Mouse (Mus musculus) midbrain, postnatal 0 days (tissue): ENCODE data around the gene Acly. TPM values are rescaled to one million over a fixed set of nuclear protein-coding genes. Genes with fewer than 3 reads are reported as not detected.

Experiments
- ATAC-seq: fragments of 200-750 bp; cut with Nextera tagmentation; 2 replicates; pipeline ENCODE4 v1.8.0; 2017; ENCODE audit warnings: moderate number of reproducible peaks, mild to moderate bottlenecking, moderate TSS enrichment, moderate library complexity; ENCODE audit not compliant: low FRiP score
- DNase-seq: peaks from one replicate; pipeline ENCODE4 v3.0.0-alpha.2; 2015; ENCODE audit warnings: low spot score
- H3K27ac ChIP-seq: fragments of 300-500 bp; sonication (generic); 2 replicates; pipeline ENCODE4 v1.5.1; 2014; ENCODE audit warnings: low read depth, mild to moderate bottlenecking, low read length, mixed read lengths
- H3K27me3 ChIP-seq: fragments of 300-500 bp; sonication (generic); 2 replicates; pipeline ENCODE4 v1.6.1; 2014; ENCODE audit warnings: low read length, control low read depth, mixed read lengths; ENCODE audit not compliant: insufficient read depth
- H3K36me3 ChIP-seq: fragments of 300-500 bp; sonication (generic); 2 replicates; pipeline ENCODE4 v1.6.1; 2014; ENCODE audit warnings: low read length, control low read depth, mixed read lengths; ENCODE audit not compliant: insufficient read depth
- H3K4me1 ChIP-seq: fragments of 300-500 bp; sonication (generic); 2 replicates; pipeline ENCODE4 v1.6.1; 2014; ENCODE audit warnings: mild to moderate bottlenecking, control low read depth, antibody characterized with exemption, low read length, mixed read lengths; ENCODE audit not compliant: insufficient read depth
- H3K4me2 ChIP-seq: fragments of 300-500 bp; sonication (generic); 2 replicates; pipeline ENCODE4 v1.6.1; 2014; ENCODE audit warnings: low read depth, mild to moderate bottlenecking, low read length, mixed read lengths; ENCODE audit not compliant: poor library complexity, severe bottlenecking
- H3K4me3 ChIP-seq: fragments of 300-500 bp; sonication (generic); 2 replicates; pipeline ENCODE4 v1.5.1; 2014; ENCODE audit warnings: low read depth, mild to moderate bottlenecking, low read length, moderate library complexity
- H3K9ac ChIP-seq: fragments of 300-500 bp; sonication (generic); replicated peaks from 2 replicates; pipeline ENCODE4 v1.6.1; 2014; ENCODE audit warnings: mild to moderate bottlenecking, low read length, moderate library complexity, mixed read lengths; ENCODE audit not compliant: poor library complexity, severe bottlenecking
- H3K9me3 ChIP-seq: fragments of 300-500 bp; sonication (generic); 2 replicates; pipeline ENCODE4 v1.6.1; 2016; ENCODE audit warnings: low read length, control low read depth
- CTCF ChIP-seq: IDR thresholded peaks from 2 replicates; pipeline ENCODE4 v1.5.1; 2016; ENCODE audit warnings: antibody characterized with exemption, mild to moderate bottlenecking
- WGBS: fragments of 180-500 bp; shearing (Covaris S2); extraction: QIAGEN DNeasy Blood & Tissue Kit; methylation state at CpG from one replicate; pipeline ENCODE4 v1.1.7; 2014; 5-methylcytosine and 5-hydroxymethylcytosine counted together
- polyA plus RNA-seq: library from polyadenylated mRNA; unstranded; fragments of >200 nt; fragmentation: Nextera tagmentation; extraction: Ambion mirVana; gene quantifications from 2 replicates; pipeline ENCODE4 v1.2.1, GENCODE M21; 2015
- total RNA-seq: library from RNA; depleted of rRNA; stranded (reverse); fragments of >200 nt; gene quantifications from 2 replicates; pipeline ENCODE4 v1.2.3, GENCODE M21; 2014

Acly gene
- total and polyA plus RNA-seq, 2 experiments from 2014 or later = 116 to 228 TPM

- H3K9ac ChIP-seq = no peak overlapping the region
- ATAC-seq (no peak), DNase-seq (no peak)
- no peaks in the 10 kb centered on the region for H3K27me3 ChIP-seq
- no peaks in the 10 kb centered on the region for H3K36me3 ChIP-seq
- H3K27ac ChIP-seq = no peak overlapping the region
- 91% methylated on average over 6 of the region's 6 CpGs for WGBS
- no peaks in the 10 kb centered on the region for H3K4me1 ChIP-seq
- no peaks in the 10 kb centered on the region for H3K9me3 ChIP-seq
- TF ChIP-seq CTCF = no peak
- no peak overlapping the region for H3K4me3 ChIP-seq
- no peak overlapping the region for H3K4me2 ChIP-seq
Measured at GRCm38 (mm10) chr11:100564703-100565102, 36.9 kb upstream of the Acly start.

- no peaks in the 10 kb centered on the region for H3K27me3 ChIP-seq
- no peak overlapping the region for H3K4me3 ChIP-seq
- 85% methylated on average over 15 of the region's 15 CpGs for WGBS
- no peaks in the 10 kb centered on the region for H3K4me1 ChIP-seq
- no peak overlapping the region for H3K9ac ChIP-seq
- no peak for ATAC-seq
- TF ChIP-seq CTCF = no peak
- no peaks in the 10 kb centered on the region for H3K9me3 ChIP-seq
- no peaks in the 10 kb centered on the region for H3K36me3 ChIP-seq
- H3K4me2 ChIP-seq = no peak overlapping the region
- no peak for DNase-seq
- H3K27ac ChIP-seq = no peak overlapping the region
Measured at GRCm38 (mm10) chr11:100564297-100564696, 36.5 kb upstream of the Acly start.

- Histone ChIP-seq H3K27me3 (no peaks in the 10 kb centered on the region), H3K9me3 (no peaks in the 10 kb centered on the region), H3K4me2 (no peak overlapping the region), H3K36me3 (no peaks in the 10 kb centered on the region), H3K9ac (no peak overlapping the region), H3K27ac (no peak overlapping the region), H3K4me3 (no peak overlapping the region), H3K4me1 (no peaks in the 10 kb centered on the region)
- ATAC-seq = no peak
- no peak for TF ChIP-seq CTCF
- WGBS = 46% methylated on average over 5 of the region's 5 CpGs
- no peak for DNase-seq
Measured at GRCm38 (mm10) chr11:100561748-100562147, 33.9 kb upstream of the Acly start.

DNA sequence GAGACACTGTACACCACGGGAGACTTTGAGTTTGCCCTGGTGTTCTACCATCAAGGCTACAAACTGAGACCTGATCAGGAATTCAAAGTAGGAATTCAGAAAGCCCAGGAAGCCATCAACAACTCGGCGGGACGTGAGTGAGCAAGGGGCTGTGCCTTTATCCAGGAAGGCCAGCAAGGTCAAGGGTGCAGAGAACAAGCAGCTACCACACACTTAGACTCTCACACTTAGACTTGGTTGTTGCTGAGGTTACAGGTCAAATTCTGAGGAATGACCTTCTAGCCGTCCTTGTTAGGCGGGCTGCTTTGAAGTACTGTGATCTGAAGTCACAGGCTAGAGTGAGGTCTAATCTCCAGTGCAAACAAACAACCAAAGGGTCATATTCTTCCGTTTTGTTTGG lies 31.7 kb upstream of the Acly start:
- H3K9ac ChIP-seq = no peak overlapping the region
- H3K4me1 ChIP-seq = no peaks in the 10 kb centered on the region
- H3K27me3 ChIP-seq = no peaks in the 10 kb centered on the region
- no peaks in the 10 kb centered on the region for H3K9me3 ChIP-seq
- WGBS = 48% methylated on average over 7 of the region's 7 CpGs
- H3K36me3 ChIP-seq = no peaks in the 10 kb centered on the region
- no peak for DNase-seq
- H3K4me3 ChIP-seq = no peak overlapping the region
- H3K27ac ChIP-seq = no peak overlapping the region
- TF ChIP-seq CTCF = no peak
- ATAC-seq = no peak
- H3K4me2 ChIP-seq = no peak overlapping the region

DNA sequence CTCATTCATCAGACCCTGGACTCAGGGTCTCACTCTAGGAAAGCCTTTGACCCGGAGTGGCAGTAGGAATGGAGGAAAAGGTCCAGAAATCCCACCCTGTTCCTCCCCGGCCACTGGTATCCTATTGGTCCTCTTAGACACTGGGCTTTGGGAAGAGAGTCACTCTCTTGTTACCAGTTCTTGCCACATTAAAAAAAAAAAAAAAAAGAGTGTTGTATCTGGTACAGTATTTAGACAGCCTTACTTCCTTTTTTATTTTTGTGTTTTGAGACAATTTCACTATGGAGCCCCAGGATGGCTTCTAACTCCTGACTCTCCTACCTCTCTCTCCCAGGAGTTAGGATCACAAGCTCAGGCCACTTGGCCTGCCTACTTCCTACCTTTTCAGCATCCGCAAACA lies 29.8 kb upstream of the Acly start:
- 83% methylated on average over 3 of the region's 3 CpGs for WGBS
- no peak for TF ChIP-seq CTCF
- H3K4me3 ChIP-seq = no peak overlapping the region
- no peak overlapping the region for H3K4me2 ChIP-seq
- ATAC-seq = no peak
- H3K9me3 ChIP-seq = no peaks in the 10 kb centered on the region
- DNase-seq = no peak
- H3K9ac ChIP-seq = no peak overlapping the region
- H3K4me1 ChIP-seq = no peaks in the 10 kb centered on the region
- no peak overlapping the region for H3K27ac ChIP-seq
- H3K36me3 ChIP-seq = no peaks in the 10 kb centered on the region
- no peaks in the 10 kb centered on the region for H3K27me3 ChIP-seq

GRCm38 (mm10) chr11:100555583-100555982 lies 27.8 kb upstream of the Acly start:
- ATAC-seq (no peak), DNase-seq (peak; percentile 91)
- Histone ChIP-seq H3K27ac (no peak overlapping the region), H3K9me3 (no peaks in the 10 kb centered on the region), H3K4me2 (no peak overlapping the region), H3K27me3 (no peaks in the 10 kb centered on the region), H3K4me1 (no peaks in the 10 kb centered on the region), H3K36me3 (no peaks in the 10 kb centered on the region), H3K4me3 (no peak overlapping the region), H3K9ac (no peak overlapping the region)
- TF ChIP-seq CTCF = peak; percentile 80
- WGBS = 18% methylated on average over 11 of the region's 11 CpGs
